In the genomic region with DNA sequence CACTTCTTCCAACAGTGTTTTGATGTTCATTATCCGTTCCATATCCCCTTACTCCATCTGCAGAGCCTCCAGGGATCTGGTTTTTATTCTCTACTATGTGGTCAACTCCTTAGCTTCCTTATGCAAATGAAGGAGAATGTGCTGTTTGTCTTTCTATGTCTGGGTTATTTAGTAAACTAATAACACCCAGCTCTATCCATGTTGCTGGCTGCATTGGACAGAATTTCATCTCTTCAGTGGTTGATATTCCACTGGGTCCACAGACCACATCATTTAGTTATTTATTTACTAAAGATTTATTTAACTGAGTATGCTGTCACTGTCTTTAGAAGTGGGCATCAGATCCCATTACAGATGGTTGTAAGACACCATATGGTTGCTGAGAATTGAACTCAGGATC, we compare ENCODE assay signal across 15 mouse cellular contexts.
"Had no signal": no experiment of that assay in that cellular context is flagged by ENCODE, and none has a peak within 500 bp of the region (broad histone marks: within the 10 kb centered on the region; RNA-seq: fewer than 3 reads in every experiment).

No protein-coding gene starts in this region.

- H3K4me3 ChIP-seq: neural tube, embryonic 15.5 days; stomach, embryonic 15.5 days had no signal

- H3K4me2 ChIP-seq: neural tube, embryonic 15.5 days; stomach, embryonic 15.5 days had no signal

- H3K27ac ChIP-seq: neural tube, embryonic 15.5 days; stomach, embryonic 15.5 days; stomach, postnatal 0 days had no signal

- H3K36me3 ChIP-seq: neural tube, embryonic 15.5 days; stomach, embryonic 15.5 days had no signal

- H3K4me1 ChIP-seq: neural tube, embryonic 15.5 days; stomach, embryonic 15.5 days had no signal

- H3K27me3 ChIP-seq: neural tube, embryonic 15.5 days; stomach, embryonic 15.5 days had no signal

- H3K9ac ChIP-seq: neural tube, embryonic 15.5 days; stomach, embryonic 15.5 days had no signal

- H3K9me3 ChIP-seq: neural tube, embryonic 15.5 days; stomach, embryonic 15.5 days had no signal

- DNase-seq: retina, postnatal 1 day; right cerebral cortex, adult 18-20 months; right cerebral cortex, postnatal 14 days; right cerebral cortex, postnatal 25 days; right cerebral cortex, postnatal 4 days; spleen, adult 18-20 months; thymus, adult 18-20 months; thymus, adult 2 months; thymus, postnatal 14 days; thymus, postnatal 25 days; thymus, postnatal 36 days; thymus, postnatal 4 days had no signal
